Mouse (Mus musculus): ENCODE data around the gene Prkg1.

GRCm38 (mm10) chr19:31425199-31425598 lies 339.6 kb downstream of the Prkg1 start:
- TF ChIP-seq CTCF (IDR thresholded peaks at IDR 0.05; ENCODE audit: borderline replicate concordance, insufficient read depth, low read depth, low read length), result no peak
- no peak for TF ChIP-seq POLR2A (IDR thresholded peaks at IDR 0.05; ENCODE audit: borderline replicate concordance, insufficient read depth, low read length)

Data from cerebellum, adult 2 months (tissue).